Mouse (Mus musculus) kidney, embryonic 14.5 days (tissue): Measurements from ENCODE around the gene Kcne1. TPM values are rescaled to one million over a fixed set of nuclear protein-coding genes. Genes with fewer than 3 reads are reported as not detected.

Source experiments
- ATAC-seq: fragments of 200-750 bp; cut with Nextera tagmentation; 2 replicates; pipeline ENCODE4 v1.8.0; 2017; ENCODE audit warnings: moderate number of reproducible peaks, mild to moderate bottlenecking, moderate TSS enrichment, moderate library complexity; ENCODE audit not compliant: low FRiP score, low TSS enrichment
- H3K27ac ChIP-seq: fragments of 300-500 bp; sonication (generic); 2 replicates; pipeline ENCODE4 v1.5.1; 2014; ENCODE audit warnings: low read depth, mild to moderate bottlenecking, low read length, moderate library complexity, mixed read lengths
- H3K27me3 ChIP-seq: fragments of 300-500 bp; sonication (generic); 2 replicates; pipeline ENCODE4 v1.6.1; 2014; ENCODE audit warnings: mild to moderate bottlenecking, low read length; ENCODE audit not compliant: control insufficient read depth, insufficient read depth
- H3K36me3 ChIP-seq: fragments of 300-500 bp; sonication (generic); 2 replicates; pipeline ENCODE4 v1.6.1; 2014; ENCODE audit warnings: low read length, mixed read lengths; ENCODE audit not compliant: control insufficient read depth, insufficient read depth
- H3K4me1 ChIP-seq: fragments of 300-500 bp; sonication (generic); 2 replicates; pipeline ENCODE4 v1.6.1; 2014; ENCODE audit warnings: low read length, mixed read lengths; ENCODE audit not compliant: control insufficient read depth, insufficient read depth
- H3K4me2 ChIP-seq: fragments of 300-500 bp; sonication (generic); replicated peaks from 2 replicates; pipeline ENCODE4 v1.6.1; 2014; ENCODE audit warnings: low read depth, mild to moderate bottlenecking, low read length
- H3K4me3 ChIP-seq: fragments of 300-500 bp; sonication (generic); 2 replicates; pipeline ENCODE4 v1.5.1; 2014; ENCODE audit warnings: mild to moderate bottlenecking, low read length
- H3K9ac ChIP-seq: fragments of 300-500 bp; sonication (generic); 2 replicates; pipeline ENCODE4 v1.6.1; 2014; ENCODE audit warnings: low read depth, mild to moderate bottlenecking, low read length, moderate library complexity
- H3K9me3 ChIP-seq: fragments of 300-500 bp; sonication (generic); 2 replicates; pipeline ENCODE4 v1.6.1; 2016; ENCODE audit warnings: low read length; ENCODE audit not compliant: control insufficient read depth
- WGBS: fragments of 180-500 bp; shearing (Covaris S2); extraction: QIAGEN DNeasy Blood & Tissue Kit; methylation state at CpG from one replicate; pipeline ENCODE4 v1.1.7; 2014; 5-methylcytosine and 5-hydroxymethylcytosine counted together
- polyA plus RNA-seq: library from polyadenylated mRNA; unstranded; fragments of >200 nt; fragmentation: Nextera tagmentation; extraction: Ambion mirVana; gene quantifications from 2 replicates; pipeline ENCODE4 v1.2.1, GENCODE M21; 2014

Kcne1 gene
- polyA plus RNA-seq, 1 experiment from 2014 or later: 0.85 TPM

GRCm38 (mm10) chr16:92325062-92325406 is 34.2 kb downstream of the Kcne1 start:
- ATAC-seq: no peak
- H3K27me3 ChIP-seq: no peaks in the 10 kb centered on the region
- 79% methylated on average over 1 of the region's 1 CpGs for WGBS

GRCm38 (mm10) chr16:92324309-92325061 is 34.8 kb downstream of the Kcne1 start:
- Histone ChIP-seq H3K4me3 (no peak overlapping the region), H3K4me2 (no peak overlapping the region), H3K36me3 (no peaks in the 10 kb centered on the region), H3K27me3 (no peaks in the 10 kb centered on the region), H3K9me3 (no peaks in the 10 kb centered on the region), H3K27ac (no peak overlapping the region), H3K4me1 (no peaks in the 10 kb centered on the region), H3K9ac (no peak overlapping the region)
- no peak for ATAC-seq
- 59% methylated on average over 7 of the region's 7 CpGs for WGBS

More at GRCm38 (mm10) chr16:92325062-92325406, 34.2 kb downstream of the Kcne1 start:
- Histone ChIP-seq H3K36me3 (no peaks in the 10 kb centered on the region), H3K9me3 (no peaks in the 10 kb centered on the region), H3K9ac (no peak overlapping the region), H3K4me2 (no peak overlapping the region), H3K4me3 (no peak overlapping the region), H3K4me1 (no peaks in the 10 kb centered on the region), H3K27ac (no peak overlapping the region)

- no peak within 1 kb of the TSS for H3K4me2 ChIP-seq
- no peaks in the 10 kb centered on the region for H3K4me1 ChIP-seq
- no peak within 1 kb of the TSS for H3K27ac ChIP-seq
- WGBS: 88% methylated on average over 8 of the region's 8 CpGs
- H3K9ac ChIP-seq: no peak within 1 kb of the TSS
- H3K27me3 ChIP-seq: no peaks in the 10 kb centered on the region
- H3K4me3 ChIP-seq: no peak within 1 kb of the TSS
- no peaks in the 10 kb centered on the region for H3K9me3 ChIP-seq
- no peak for ATAC-seq
- 0 out of 2 replicates have a peak, but pooled peaks cover under 1% of the 10 kb centered on the region for H3K36me3 ChIP-seq
Measured at GRCm38 (mm10) chr16:92321341-92321740, 37.9 kb downstream of the Kcne1 start, which contains the start of gene Fam243. Fam243 (minus strand) TSS chr16:92321441.

GRCm38 (mm10) chr16:92320361-92320760 is 38.9 kb downstream of the Kcne1 start:
- no peak overlapping the region for H3K27ac ChIP-seq

GRCm38 (mm10) chr16:92319353-92320109 is 39.7 kb downstream of the Kcne1 start:
- H3K4me2 ChIP-seq: no peak overlapping the region
- H3K9ac ChIP-seq: no peak overlapping the region
- ATAC-seq: no peak
- no peaks in the 10 kb centered on the region for H3K27me3 ChIP-seq
- 0 out of 2 replicates have a peak, but pooled peaks cover 3% of the 10 kb centered on the region for H3K36me3 ChIP-seq
- no peak overlapping the region for H3K27ac ChIP-seq
- no peak overlapping the region for H3K4me3 ChIP-seq
- 67% methylated on average over 20 of the region's 20 CpGs for WGBS
- H3K9me3 ChIP-seq: no peaks in the 10 kb centered on the region
- 0 out of 2 replicates have a peak, but pooled peaks cover 1% of the 10 kb centered on the region for H3K4me1 ChIP-seq

More at GRCm38 (mm10) chr16:92320361-92320760, 38.9 kb downstream of the Kcne1 start:
- Histone ChIP-seq H3K4me1 (no peaks in the 10 kb centered on the region), H3K9ac (no peak overlapping the region), H3K4me2 (no peak overlapping the region), H3K36me3 (0 out of 2 replicates have a peak, but pooled peaks cover 3% of the 10 kb centered on the region), H3K27me3 (no peaks in the 10 kb centered on the region), H3K9me3 (no peaks in the 10 kb centered on the region), H3K4me3 (no peak overlapping the region)
- 84% methylated on average over 3 of the region's 3 CpGs for WGBS
- ATAC-seq: no peak

- peaks cover 17% of the 10 kb centered on the region for H3K36me3 ChIP-seq
- no peak overlapping the region for H3K9ac ChIP-seq
- no peak for ATAC-seq
- no peak overlapping the region for H3K27ac ChIP-seq
- H3K9me3 ChIP-seq: no peaks in the 10 kb centered on the region
- H3K4me2 ChIP-seq: no peak overlapping the region
- 0 out of 2 replicates have a peak, but pooled peaks cover 3% of the 10 kb centered on the region for H3K4me1 ChIP-seq
- H3K27me3 ChIP-seq: no peaks in the 10 kb centered on the region
- 73% methylated on average over 7 of the region's 7 CpGs for WGBS
- H3K4me3 ChIP-seq: no peak overlapping the region
Measured at GRCm38 (mm10) chr16:92316049-92316738, 43.1 kb downstream of the Kcne1 start.

- peak; percentile 65 for ATAC-seq
- Histone ChIP-seq H3K9me3 (no peaks in the 10 kb centered on the region), H3K4me2 (no peak overlapping the region), H3K9ac (no peak overlapping the region), H3K27me3 (no peaks in the 10 kb centered on the region), H3K27ac (no peak overlapping the region), H3K4me3 (no peak overlapping the region), H3K4me1 (0 out of 2 replicates have a peak, but pooled peaks cover 3% of the 10 kb centered on the region), H3K36me3 (peaks cover 22% of the 10 kb centered on the region)
- 47% methylated on average over 13 of the region's 13 CpGs for WGBS
Measured at GRCm38 (mm10) chr16:92313953-92314741, 45.1 kb downstream of the Kcne1 start.

GRCm38 (mm10) chr16:92309126-92309525 is 50.1 kb downstream of the Kcne1 start:
- H3K36me3 ChIP-seq: peaks cover 46% of the 10 kb centered on the region
- H3K9ac ChIP-seq: no peak overlapping the region
- no peak overlapping the region for H3K27ac ChIP-seq
- no peak for ATAC-seq
- H3K4me1 ChIP-seq: no peaks in the 10 kb centered on the region
- no peaks in the 10 kb centered on the region for H3K9me3 ChIP-seq
- WGBS: 70% methylated on average over 4 of the region's 4 CpGs
- no peak overlapping the region for H3K4me3 ChIP-seq
- H3K27me3 ChIP-seq: no peaks in the 10 kb centered on the region
- H3K4me2 ChIP-seq: no peak overlapping the region
